Mouse (Mus musculus): ENCODE measurements around the gene Pdxk.

DNA sequence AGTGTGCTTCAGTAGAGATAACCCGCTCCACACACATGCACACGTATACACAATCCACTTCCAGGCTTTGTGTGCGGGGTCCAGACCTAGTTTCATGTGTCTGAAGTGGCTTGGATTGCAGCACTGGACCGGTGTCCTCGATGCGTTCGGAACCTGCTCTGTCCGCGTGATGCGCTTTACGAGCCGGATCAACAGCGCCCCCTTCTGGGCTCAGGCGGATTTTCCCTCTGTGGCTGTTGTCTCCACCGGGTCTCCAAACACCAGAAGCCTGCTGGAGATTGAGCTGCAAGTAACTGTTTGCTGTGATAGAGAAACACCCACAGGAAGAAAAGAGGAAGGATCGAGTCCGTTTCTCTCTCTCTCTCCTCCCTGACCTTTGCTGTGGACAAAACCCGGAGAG is 72.7 kb downstream of the Pdxk start:
- TF ChIP-seq POLR2A (IDR thresholded peaks at IDR 0.05; ENCODE audit: low read depth, low read length) (no peak), CTCF (IDR thresholded peaks at IDR 0.05; ENCODE audit: borderline replicate concordance, insufficient read depth, low read length) (peak; percentile 91)

Measured in embryonic fibroblast, embryonic 13.5 days (primary cell).